Mouse (Mus musculus): ENCODE measurements around the gene Sbk1.
"Not testable (repeated sequence)": the region's sequence is repeated elsewhere in the genome, so short reads cannot be mapped to it uniquely, and the experiment has no call there.

The Sbk1 gene

GRCm38 (mm10) chr7:126288104-126288497, 15.7 kb downstream of the Sbk1 start:
- DNase-seq, result no peak

- DNase-seq, result peak; percentile 31
Measured at GRCm38 (mm10) chr7:126288571-126289091, 16.2 kb downstream of the Sbk1 start.

DNA sequence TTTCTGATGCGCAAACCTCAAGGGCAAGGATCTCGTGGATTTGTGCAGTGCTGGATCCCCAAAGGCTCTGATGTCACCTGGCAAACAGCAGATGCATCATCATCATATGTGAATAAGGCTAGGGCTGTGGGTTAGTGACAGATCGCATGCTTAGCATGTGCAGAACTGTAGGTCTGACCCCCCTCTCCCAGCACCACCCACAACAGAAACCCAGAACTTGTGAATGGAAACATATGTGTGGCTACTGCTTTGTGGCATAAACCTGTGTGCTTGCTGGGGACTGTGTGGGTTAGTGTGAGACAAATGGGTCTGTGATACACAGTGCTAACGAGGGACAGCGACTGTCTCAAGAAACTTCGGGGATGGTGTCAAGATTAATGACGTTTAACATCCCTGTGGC, 17.0 kb downstream of the Sbk1 start:
- DNase-seq, result no peak

GRCm38 (mm10) chr7:126289956-126290355, 17.5 kb downstream of the Sbk1 start:
- DNase-seq, result no peak

DNA sequence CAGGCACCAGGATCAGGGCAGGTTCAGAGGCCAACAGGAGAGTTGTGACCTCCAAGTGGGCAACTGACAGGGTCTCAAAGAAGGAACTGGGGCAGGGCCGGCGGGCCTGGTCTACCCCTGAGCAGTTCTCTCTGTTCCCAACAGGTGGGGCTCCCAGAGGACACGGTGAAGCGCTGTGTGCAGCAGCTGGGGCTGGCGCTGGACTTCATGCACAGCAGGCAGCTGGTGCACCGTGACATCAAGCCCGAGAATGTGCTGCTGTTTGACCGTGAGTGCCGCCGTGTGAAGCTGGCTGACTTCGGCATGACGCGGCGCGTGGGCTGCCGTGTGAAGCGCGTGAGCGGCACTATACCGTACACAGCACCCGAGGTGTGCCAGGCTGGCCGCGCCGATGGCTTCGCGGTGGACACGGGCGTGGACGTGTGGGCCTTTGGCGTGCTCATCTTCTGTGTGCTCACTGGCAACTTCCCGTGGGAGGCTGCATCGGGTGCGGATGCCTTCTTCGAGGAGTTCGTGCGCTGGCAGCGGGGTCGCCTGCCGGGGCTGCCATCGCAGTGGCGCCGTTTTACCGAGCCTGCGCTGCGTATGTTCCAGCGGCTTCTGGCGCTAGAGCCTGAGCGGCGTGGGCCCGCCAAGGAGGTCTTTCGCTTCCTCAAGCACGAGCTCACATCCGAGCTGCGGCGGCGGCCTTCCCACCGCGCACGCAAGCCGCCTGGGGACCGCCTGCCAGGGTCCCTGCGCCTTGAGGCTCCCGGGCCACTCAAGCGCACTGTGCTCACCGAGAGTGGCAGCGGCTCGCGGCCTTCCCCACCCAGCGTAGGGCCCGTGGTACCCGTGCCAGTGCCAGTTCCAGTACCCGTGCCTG, 19.5 kb downstream of the Sbk1 start:
- DNase-seq, result no peak

DNA sequence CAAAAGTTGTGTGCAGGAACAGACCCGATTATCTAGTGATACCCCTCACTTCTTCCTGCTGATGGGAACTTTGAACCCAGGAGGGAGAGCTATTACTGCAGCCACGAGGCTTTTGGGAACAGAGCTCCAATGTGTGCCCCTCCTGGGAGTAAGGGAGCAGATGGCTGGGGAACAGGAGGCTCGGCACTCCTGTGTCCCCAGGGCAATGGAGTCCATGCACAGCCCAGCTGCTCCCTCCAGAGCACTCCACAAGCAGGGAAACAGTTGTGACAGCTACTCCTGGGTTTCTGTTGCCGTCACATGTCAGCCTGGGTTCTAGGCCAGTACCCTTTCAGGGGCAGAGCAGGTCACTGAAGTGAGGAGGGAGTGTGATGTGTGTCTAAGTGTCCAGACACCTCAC, 20.7 kb downstream of the Sbk1 start:
- DNase-seq, result no peak

- peak; percentile 81 for DNase-seq
Measured at GRCm38 (mm10) chr7:126297579-126298460, 25.4 kb downstream of the Sbk1 start.

DNA sequence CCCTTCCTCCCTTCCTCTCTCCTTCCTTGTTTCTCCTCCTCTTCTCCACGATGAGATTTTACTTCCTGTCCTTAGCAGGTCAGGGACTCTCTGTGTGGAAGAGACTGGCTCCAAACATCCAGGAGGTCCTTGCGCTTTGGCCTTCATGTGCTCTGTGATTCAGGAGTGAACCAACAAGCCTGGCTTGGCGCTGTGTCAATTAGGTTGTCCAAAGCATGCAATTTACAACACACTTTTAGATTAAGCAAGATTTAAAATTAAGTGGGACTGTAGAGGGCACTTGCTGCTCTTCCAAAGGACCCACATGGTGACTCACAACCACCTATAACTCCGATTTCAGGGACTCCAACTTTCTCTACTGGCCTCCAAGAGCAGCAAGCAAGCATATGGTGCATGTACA, 26.4 kb downstream of the Sbk1 start:
- peak; percentile 75 for DNase-seq

- DNase-seq, result not testable (repeated sequence)
Measured at GRCm38 (mm10) chr7:126301831-126302230, 29.4 kb downstream of the Sbk1 start.

- no peak for DNase-seq
Measured at GRCm38 (mm10) chr7:126311822-126312221, 39.4 kb downstream of the Sbk1 start.

DNA sequence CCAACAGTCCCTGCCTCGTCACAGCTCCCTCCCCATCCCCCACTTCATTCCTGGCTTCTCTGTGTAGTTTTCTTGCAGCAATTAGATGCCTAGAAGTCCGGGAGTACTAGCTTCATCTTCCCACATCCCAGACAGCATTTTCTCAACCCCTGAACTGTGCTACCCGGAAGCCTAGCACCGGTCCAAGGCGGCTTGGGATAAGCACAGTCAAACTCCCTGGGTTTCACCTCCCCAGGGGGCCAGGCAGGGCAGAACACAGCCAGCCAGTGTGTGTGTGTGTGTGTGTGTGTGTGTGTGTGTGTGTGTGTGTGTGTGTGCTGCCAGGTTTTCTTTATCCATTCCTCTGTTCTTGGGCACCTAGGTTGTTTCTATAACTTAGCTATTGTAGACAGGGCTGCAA, 40.9 kb downstream of the Sbk1 start:
- no peak for DNase-seq

- peak; percentile 51 for DNase-seq
Measured at GRCm38 (mm10) chr7:126314273-126314672, 41.9 kb downstream of the Sbk1 start.

GRCm38 (mm10) chr7:126323729-126324128, 51.3 kb downstream of the Sbk1 start:
- DNase-seq, result peak; percentile 91

- no peak for DNase-seq
Measured at GRCm38 (mm10) chr7:126324791-126325190, 52.4 kb downstream of the Sbk1 start.

DNA sequence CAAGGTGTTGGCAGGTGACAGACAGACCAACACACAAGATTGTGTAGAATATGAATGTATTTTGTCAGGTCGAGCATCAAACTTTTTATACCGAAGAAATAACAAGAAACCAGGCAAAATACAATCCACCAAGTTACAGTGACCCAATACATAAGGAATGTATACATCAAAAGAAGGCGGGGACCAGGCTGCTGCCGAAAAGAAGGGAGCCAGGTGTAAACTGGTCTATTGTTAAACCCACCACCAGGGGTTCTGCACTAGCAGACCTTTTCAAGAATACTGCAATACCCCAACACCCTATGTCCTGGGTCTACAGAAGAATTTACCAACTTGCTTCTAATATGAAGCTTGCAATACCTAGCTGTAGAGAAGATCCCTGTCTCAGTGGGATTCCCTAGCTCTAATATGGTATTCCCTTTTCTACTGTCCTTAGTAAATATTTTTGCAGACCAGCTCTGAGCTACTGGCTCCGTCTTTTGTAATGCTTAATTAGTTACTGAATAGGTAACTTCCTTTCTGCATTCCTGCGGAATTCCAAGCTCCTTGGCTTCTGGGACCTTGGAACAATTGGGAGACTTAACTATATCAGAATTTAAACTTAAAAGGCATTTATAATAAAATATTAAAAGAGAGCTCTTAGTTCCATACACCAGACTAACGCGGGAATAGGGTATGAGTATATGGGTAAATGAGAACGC, 53.3 kb downstream of the Sbk1 start:
- DNase-seq, result not testable (repeated sequence)

DNA sequence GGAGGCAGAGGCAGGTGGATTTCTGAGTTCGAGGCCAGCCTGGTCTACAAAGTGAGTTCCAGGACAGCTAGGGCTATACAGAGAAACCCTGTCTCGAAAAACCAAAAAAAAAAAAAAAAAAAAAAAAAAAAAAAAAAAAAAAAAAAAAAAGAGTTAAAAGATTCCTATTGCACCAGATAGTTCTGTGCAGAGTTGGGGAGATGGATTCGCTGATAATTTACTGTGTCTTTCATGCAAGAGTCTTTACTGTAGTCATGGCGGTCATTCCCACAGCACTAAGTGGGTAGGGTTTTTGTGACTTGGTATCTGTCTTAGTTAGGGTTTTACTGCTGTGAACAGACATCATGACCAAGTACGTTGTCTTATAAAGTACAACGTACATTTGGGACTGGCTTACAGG, 56.4 kb downstream of the Sbk1 start:
- not testable (repeated sequence) for DNase-seq

DNA sequence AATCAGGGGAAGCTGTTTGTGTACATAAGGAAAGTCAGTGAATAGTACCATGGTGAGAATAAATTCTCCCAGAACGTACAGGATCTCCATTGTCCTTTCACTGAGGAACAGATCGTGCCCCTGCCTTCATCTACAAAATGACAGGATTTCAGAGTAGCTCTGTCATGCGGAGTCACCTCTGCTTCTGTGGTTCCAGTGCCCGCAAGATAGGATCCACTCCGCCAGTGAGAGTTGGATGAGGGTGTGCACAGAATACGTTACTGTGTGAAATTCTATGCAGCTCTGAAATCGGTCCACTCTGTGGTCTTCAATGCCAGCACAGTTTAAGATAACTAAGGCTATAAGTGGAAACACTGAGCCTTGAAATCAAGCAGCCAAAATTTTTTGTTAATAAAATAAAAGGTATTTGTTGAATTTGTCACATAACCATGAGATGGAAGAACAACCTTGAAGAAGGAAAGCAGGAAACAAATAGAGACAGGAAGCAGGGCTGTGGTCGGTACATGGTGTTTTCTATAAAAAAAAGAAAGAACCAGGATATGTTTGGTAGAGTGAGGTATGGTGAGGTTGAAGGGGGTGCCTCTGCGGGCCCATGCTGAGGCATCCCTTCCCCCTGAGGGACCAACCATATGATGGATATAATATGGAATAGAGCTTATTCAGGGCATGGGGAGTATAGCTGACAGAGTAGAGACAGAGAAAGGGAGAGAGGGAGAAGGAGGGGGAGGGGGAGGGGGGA, 57.7 kb downstream of the Sbk1 start:
- DNase-seq, result no peak

DNA sequence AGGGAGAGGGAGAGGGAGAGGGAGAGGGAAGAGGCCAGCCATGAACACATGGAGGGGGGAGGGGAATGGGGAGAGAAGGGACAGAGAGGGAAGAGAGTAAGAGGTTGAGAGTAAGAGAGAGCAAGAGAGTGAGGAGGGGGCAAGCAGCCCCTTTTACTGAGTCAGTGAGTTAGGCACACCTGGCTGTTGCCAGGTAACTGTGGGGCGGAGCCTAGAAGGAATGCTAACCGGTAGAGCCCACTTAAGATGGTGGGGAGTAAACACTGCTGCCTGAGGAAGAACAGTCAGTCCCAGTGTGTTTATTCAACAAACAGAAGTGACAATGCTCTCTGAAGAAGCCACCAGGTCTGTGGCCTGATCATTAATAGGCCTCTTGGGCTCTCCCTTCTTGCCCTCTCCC, 58.3 kb downstream of the Sbk1 start:
- DNase-seq, result peak; percentile 65

GRCm38 (mm10) chr7:126332691-126333090, 60.3 kb downstream of the Sbk1 start:
- no peak for DNase-seq

DNA sequence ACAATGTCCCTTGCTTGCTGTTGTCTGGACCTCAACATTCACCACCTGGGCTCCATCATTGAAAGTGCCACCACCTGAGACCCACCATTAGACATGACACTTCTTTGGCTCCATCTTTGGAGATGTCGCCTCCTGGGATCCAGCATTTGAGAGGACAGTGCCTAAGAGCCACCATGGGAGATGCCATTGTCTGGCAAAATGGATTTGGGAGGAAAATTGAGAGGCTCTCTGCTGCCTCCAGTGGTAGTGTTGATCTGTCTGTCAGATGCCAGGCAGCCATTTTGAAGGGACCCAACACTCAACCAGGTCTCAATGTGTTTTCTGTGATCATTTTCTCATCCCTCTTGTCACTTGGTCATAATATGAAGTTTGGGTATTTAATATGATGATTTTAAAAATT, 63.1 kb downstream of the Sbk1 start:
- peak; percentile 19 for DNase-seq

DNA sequence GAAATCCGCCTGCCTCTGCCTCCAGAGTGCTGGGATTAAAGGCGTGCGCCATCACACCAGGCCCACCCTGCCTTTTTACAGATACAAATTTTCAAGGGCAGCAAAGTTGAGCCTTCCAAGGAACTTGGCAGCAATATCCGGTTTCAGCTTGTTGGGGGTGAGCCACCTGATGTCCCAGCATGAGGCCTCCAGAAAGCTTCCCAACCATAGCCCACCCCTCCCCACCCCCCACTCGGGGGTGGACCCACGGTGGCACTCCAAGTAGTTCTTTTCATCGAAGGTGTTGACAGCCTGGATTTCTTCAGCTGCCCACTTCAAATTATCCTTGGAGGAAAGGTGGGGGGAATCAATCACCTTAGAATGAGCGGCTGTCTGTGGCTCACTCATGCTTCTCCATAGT, 66.5 kb downstream of the Sbk1 start:
- no peak for DNase-seq

GRCm38 (mm10) chr7:126339521-126339971, 67.1 kb downstream of the Sbk1 start:
- DNase-seq, result no peak

All from lung, postnatal 36 days (tissue).